Mouse (Mus musculus) heart, adult 2 months (tissue): ENCODE measurements at regions not wholly inside any gene's neighbourhood (a gene's known extent, or its start where the extent isn't known, plus 50 kb on each side); places are given as distances from the start of the nearest gene placed in this dataset.

Experiments
- CTCF ChIP-seq: fragments of 200-600 bp; IDR thresholded peaks from 2 replicates; pipeline ENCODE4 v1.8.1; 2022; ENCODE audit warnings: antibody characterized with exemption, mild to moderate bottlenecking, moderate library complexity
- EP300 ChIP-seq: fragments of 200-500 bp; IDR thresholded peaks from 2 replicates; pipeline ENCODE4 v1.6.1; 2011; ENCODE audit warnings: low read depth, low read length, control low read depth; ENCODE audit not compliant: insufficient read depth
- POLR2A ChIP-seq: fragments of 200-500 bp; IDR thresholded peaks from 2 replicates; pipeline ENCODE4 v1.6.1; 2011; ENCODE audit warnings: mild to moderate bottlenecking, low read depth, low read length, control low read depth; ENCODE audit not compliant: insufficient read depth

GRCm38 (mm10) chr8:87236438-87236837, 236.0 kb downstream of the Cbln1 start:
- TF ChIP-seq CTCF = no peak
- no peak for TF ChIP-seq POLR2A
- TF ChIP-seq EP300 = no peak
